Mouse (Mus musculus) midbrain, embryonic 12.5 days (tissue): ENCODE measurements around the gene Atp8b2. TPM values are rescaled to one million over a fixed set of nuclear protein-coding genes. Genes with fewer than 3 reads are reported as not detected.

Source experiments
- ATAC-seq: fragments of 200-750 bp; cut with Nextera tagmentation; 2 replicates; pipeline ENCODE4 v1.8.0; 2017; ENCODE audit warnings: low read depth, moderate TSS enrichment, moderate library complexity; ENCODE audit not compliant: low FRiP score
- H3K27ac ChIP-seq: fragments of 300-500 bp; sonication (generic); replicated peaks from 2 replicates; pipeline ENCODE4 v1.5.1; 2016; ENCODE audit warnings: mild to moderate bottlenecking
- H3K27me3 ChIP-seq: fragments of 300-500 bp; sonication (generic); 2 replicates; pipeline ENCODE4 v1.6.1; 2016; ENCODE audit warnings: mild to moderate bottlenecking
- H3K36me3 ChIP-seq: fragments of 300-500 bp; sonication (generic); 2 replicates; pipeline ENCODE4 v1.6.1; 2016
- H3K4me1 ChIP-seq: fragments of 300-500 bp; sonication (generic); 2 replicates; pipeline ENCODE4 v1.6.1; 2016
- H3K4me2 ChIP-seq: fragments of 300-500 bp; sonication (generic); replicated peaks from 2 replicates; pipeline ENCODE4 v1.6.1; 2016; ENCODE audit warnings: mild to moderate bottlenecking, moderate library complexity
- H3K4me3 ChIP-seq: fragments of 300-500 bp; sonication (generic); 2 replicates; pipeline ENCODE4 v1.5.1; 2016; ENCODE audit warnings: mild to moderate bottlenecking
- H3K9ac ChIP-seq: fragments of 300-500 bp; sonication (generic); replicated peaks from 2 replicates; pipeline ENCODE4 v1.6.1; 2016; ENCODE audit warnings: mild to moderate bottlenecking, moderate library complexity
- H3K9me3 ChIP-seq: fragments of 300-500 bp; sonication (generic); 2 replicates; pipeline ENCODE4 v1.6.1; 2016; ENCODE audit warnings: mild to moderate bottlenecking
- WGBS: fragments of 180-500 bp; shearing (Covaris S2); methylation state at CpG from one replicate; pipeline ENCODE4 v1.1.7; 2016; 5-methylcytosine and 5-hydroxymethylcytosine counted together
- polyA plus RNA-seq: library from polyadenylated mRNA; unstranded; fragments of >200 nt; fragmentation: Nextera tagmentation; extraction: Ambion mirVana; gene quantifications from 2 replicates; pipeline ENCODE4 v1.2.1, GENCODE M21; 2016

The Atp8b2 gene
- polyA plus RNA-seq, 1 experiment from 2014 or later: 16.5 TPM

GRCm38 (mm10) chr3:89976859-89977258 is 13.6 kb upstream of the Atp8b2 start:
- H3K4me2 ChIP-seq: no peak overlapping the region
- H3K36me3 ChIP-seq: no peaks in the 10 kb centered on the region
- H3K4me1 ChIP-seq: no peaks in the 10 kb centered on the region
- no peaks in the 10 kb centered on the region for H3K27me3 ChIP-seq
- no peak for ATAC-seq
- no peak overlapping the region for H3K27ac ChIP-seq
- H3K9ac ChIP-seq: no peak overlapping the region
- no peaks in the 10 kb centered on the region for H3K9me3 ChIP-seq
- no peak overlapping the region for H3K4me3 ChIP-seq

- H3K27ac ChIP-seq: no peak overlapping the region
- peaks cover 17% of the 10 kb centered on the region for H3K4me1 ChIP-seq
- no peaks in the 10 kb centered on the region for H3K9me3 ChIP-seq
- H3K9ac ChIP-seq: no peak overlapping the region
- no peak for ATAC-seq
- no peaks in the 10 kb centered on the region for H3K27me3 ChIP-seq
- 79% methylated on average over 7 of the region's 7 CpGs for WGBS
- no peaks in the 10 kb centered on the region for H3K36me3 ChIP-seq
- no peak overlapping the region for H3K4me2 ChIP-seq
- no peak overlapping the region for H3K4me3 ChIP-seq
These were observed 5.2 kb upstream of the Atp8b2 start for GRCm38 (mm10) chr3:89968509-89968908.

- ATAC-seq: no peak
- 75% methylated on average over 4 of the region's 4 CpGs for WGBS
- no peaks in the 10 kb centered on the region for H3K9me3 ChIP-seq
- H3K4me2 ChIP-seq: no peak overlapping the region
- H3K4me1 ChIP-seq: peaks cover 20% of the 10 kb centered on the region
- H3K27me3 ChIP-seq: 0 out of 2 replicates have a peak, but pooled peaks cover under 1% of the 10 kb centered on the region
- no peak overlapping the region for H3K27ac ChIP-seq
- no peak overlapping the region for H3K9ac ChIP-seq
- no peaks in the 10 kb centered on the region for H3K36me3 ChIP-seq
- H3K4me3 ChIP-seq: no peak overlapping the region
These were observed 3.6 kb upstream of the Atp8b2 start for GRCm38 (mm10) chr3:89966946-89967345.

DNA sequence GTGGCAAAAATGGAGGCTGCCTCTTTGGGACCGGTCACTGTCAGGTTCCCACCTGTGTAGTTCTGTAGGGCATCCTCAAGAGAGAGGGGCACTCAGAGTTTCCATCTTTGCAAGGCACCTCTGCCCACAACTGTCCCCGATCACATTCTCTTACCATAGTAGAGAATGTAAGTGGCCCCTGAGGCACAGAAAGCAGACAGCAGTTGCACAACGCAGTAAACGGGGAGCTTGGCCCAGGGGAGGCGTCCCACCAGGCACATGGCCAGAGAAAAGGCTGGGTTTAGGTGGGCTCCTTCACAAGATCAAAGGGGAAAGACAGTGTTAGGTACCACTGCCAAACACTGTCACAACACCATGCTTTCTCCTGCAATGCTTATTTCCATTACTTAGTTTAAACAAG is 2.7 kb upstream of the Atp8b2 start:
- Histone ChIP-seq H3K4me3 (no peak overlapping the region), H3K4me1 (peaks cover 30% of the 10 kb centered on the region), H3K27ac (no peak overlapping the region), H3K4me2 (no peak overlapping the region), H3K36me3 (no peaks in the 10 kb centered on the region), H3K9ac (no peak overlapping the region), H3K9me3 (no peaks in the 10 kb centered on the region), H3K27me3 (0 out of 2 replicates have a peak, but pooled peaks cover 7% of the 10 kb centered on the region)
- 94% methylated on average over 5 of the region's 5 CpGs for WGBS
- no peak for ATAC-seq

- 0 out of 2 replicates have a peak, but pooled peaks cover 7% of the 10 kb centered on the region for H3K27me3 ChIP-seq
- no peak overlapping the region; the same call in 1 of the 2 replicates for H3K9ac ChIP-seq
- no peaks in the 10 kb centered on the region for H3K36me3 ChIP-seq
- no peak for ATAC-seq
- no peak overlapping the region for H3K4me2 ChIP-seq
- no peaks in the 10 kb centered on the region for H3K9me3 ChIP-seq
- no peak overlapping the region for H3K4me3 ChIP-seq
- peaks cover 34% of the 10 kb centered on the region for H3K4me1 ChIP-seq
- H3K27ac ChIP-seq: no peak overlapping the region
- WGBS: 96% methylated on average over 8 of the region's 8 CpGs
These were observed 2.2 kb upstream of the Atp8b2 start for GRCm38 (mm10) chr3:89965557-89965956.

DNA sequence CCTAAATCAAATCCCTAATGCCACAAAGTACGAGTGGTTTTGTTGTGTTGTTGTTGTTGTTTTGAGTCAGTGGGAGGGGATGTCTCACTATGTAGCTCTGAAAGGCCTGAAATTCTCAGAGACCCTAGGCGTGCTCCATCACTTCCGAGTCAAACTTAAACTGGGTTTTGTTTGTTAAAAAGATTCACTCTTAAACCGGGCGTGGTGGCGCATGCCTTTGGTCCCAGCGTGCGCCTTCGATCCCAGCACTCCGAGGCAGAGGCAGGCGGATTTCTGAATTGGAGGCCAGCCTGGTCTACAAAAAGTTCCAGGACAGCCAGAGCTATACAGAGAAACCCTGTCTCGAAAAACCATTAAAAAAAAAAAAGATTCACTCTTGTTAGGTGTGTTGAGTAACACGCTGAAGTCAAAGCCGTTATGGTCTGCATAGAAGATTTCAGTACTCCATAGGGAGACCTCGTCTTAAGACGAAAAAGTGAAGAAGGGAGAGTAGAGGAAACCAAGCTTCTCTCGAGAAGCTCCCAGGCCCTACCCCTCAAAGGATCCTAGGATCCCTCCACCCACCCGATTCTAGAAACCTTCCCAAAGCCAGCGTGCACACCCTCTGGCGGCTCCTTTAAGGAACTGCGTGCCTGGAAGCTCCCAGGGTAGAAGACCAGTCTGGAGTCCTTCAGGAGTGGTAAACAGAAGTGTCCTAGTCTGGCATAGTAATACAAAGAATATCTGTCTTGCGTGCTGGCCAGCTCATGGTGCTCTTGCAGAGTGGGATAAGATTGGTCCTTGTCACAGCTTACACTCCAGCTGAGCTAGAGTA is 825 bp upstream of the Atp8b2 start:
- Histone ChIP-seq H3K27ac (peak overlapping the region; percentile 86), H3K36me3 (peaks cover 4% of the 10 kb centered on the region; the same call in 1 of the 2 replicates), H3K4me1 (peaks cover 48% of the 10 kb centered on the region), H3K9me3 (no peaks in the 10 kb centered on the region), H3K9ac (peak overlapping the region; percentile 98), H3K27me3 (0 out of 2 replicates have a peak, but pooled peaks cover 7% of the 10 kb centered on the region), H3K4me3 (peak overlapping the region; percentile 98), H3K4me2 (peak overlapping the region; percentile 97)
- WGBS: 33% methylated on average over 22 of the region's 22 CpGs
- ATAC-seq: 0 out of 2 replicates have a peak, but pooled peaks have one; percentile 3

GRCm38 (mm10) chr3:89962751-89963220 is 522 bp downstream of the Atp8b2 start:
- no peaks in the 10 kb centered on the region for H3K9me3 ChIP-seq
- WGBS: under 1% methylated on average over 30 of the region's 30 CpGs
- peak overlapping the region; percentile 98 for H3K4me3 ChIP-seq
- H3K4me2 ChIP-seq: peak overlapping the region; percentile 97
- peak overlapping the region; percentile 86 for H3K27ac ChIP-seq
- peaks cover 17% of the 10 kb centered on the region for H3K36me3 ChIP-seq
- ATAC-seq: peak; percentile 27
- H3K9ac ChIP-seq: peak overlapping the region; percentile 98
- H3K27me3 ChIP-seq: 0 out of 2 replicates have a peak, but pooled peaks cover 7% of the 10 kb centered on the region
- peaks cover 49% of the 10 kb centered on the region for H3K4me1 ChIP-seq

GRCm38 (mm10) chr3:89962059-89962750 is 1.1 kb downstream of the Atp8b2 start:
- Histone ChIP-seq H3K4me1 (peaks cover 49% of the 10 kb centered on the region), H3K9me3 (no peaks in the 10 kb centered on the region), H3K36me3 (peaks cover 23% of the 10 kb centered on the region), H3K4me3 (peak overlapping the region; percentile 98), H3K27me3 (0 out of 2 replicates have a peak, but pooled peaks cover 7% of the 10 kb centered on the region), H3K9ac (peak overlapping the region; percentile 98), H3K27ac (peak overlapping the region; percentile 86), H3K4me2 (peak overlapping the region; percentile 97)
- no peak for ATAC-seq
- WGBS: 14% methylated on average over 14 of the region's 14 CpGs

GRCm38 (mm10) chr3:89961436-89961835 is 1.9 kb downstream of the Atp8b2 start:
- H3K4me2 ChIP-seq: peak overlapping the region; percentile 97
- WGBS: 69% methylated on average over 4 of the region's 4 CpGs
- no peak for ATAC-seq
- peak overlapping the region; percentile 98 for H3K4me3 ChIP-seq
- H3K4me1 ChIP-seq: peaks cover 49% of the 10 kb centered on the region
- peak overlapping the region; percentile 98 for H3K9ac ChIP-seq
- H3K27me3 ChIP-seq: 0 out of 2 replicates have a peak, but pooled peaks cover 7% of the 10 kb centered on the region
- H3K27ac ChIP-seq: 0 out of 2 replicates have a peak overlapping the region, but pooled peaks have one; percentile 86
- no peaks in the 10 kb centered on the region for H3K9me3 ChIP-seq
- H3K36me3 ChIP-seq: peaks cover 31% of the 10 kb centered on the region

GRCm38 (mm10) chr3:89960469-89960868 is 2.8 kb downstream of the Atp8b2 start:
- H3K4me3 ChIP-seq: peak overlapping the region; percentile 98
- no peaks in the 10 kb centered on the region for H3K9me3 ChIP-seq
- ATAC-seq: peak; percentile 87
- H3K4me1 ChIP-seq: peaks cover 48% of the 10 kb centered on the region
- 1% methylated on average over 27 of the region's 30 CpGs for WGBS
- peak overlapping the region; percentile 80 for H3K9ac ChIP-seq
- peaks cover 40% of the 10 kb centered on the region for H3K36me3 ChIP-seq
- H3K27ac ChIP-seq: peak overlapping the region; percentile 64
- peak overlapping the region; percentile 97 for H3K4me2 ChIP-seq
- H3K27me3 ChIP-seq: 0 out of 2 replicates have a peak, but pooled peaks cover 7% of the 10 kb centered on the region

DNA sequence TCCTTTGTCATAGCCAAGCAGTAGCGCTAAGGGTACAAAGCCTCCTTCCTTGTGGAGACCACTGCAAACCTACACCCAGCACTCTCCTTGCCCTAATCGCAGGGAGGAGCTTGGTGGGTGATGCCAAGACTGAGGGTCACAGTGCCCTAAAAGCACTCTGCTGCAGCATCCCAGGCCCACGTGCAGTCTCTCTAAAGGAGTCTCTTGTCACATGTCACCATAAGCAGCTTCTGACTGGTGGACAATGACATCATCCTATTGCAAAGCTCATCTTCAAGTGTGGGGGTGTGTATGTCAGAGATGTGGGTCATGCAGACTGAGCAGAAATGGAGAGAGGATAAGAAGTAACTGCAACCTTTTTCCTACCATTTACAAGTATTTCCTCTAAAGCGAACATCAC is 3.9 kb downstream of the Atp8b2 start:
- Histone ChIP-seq H3K9ac (no peak overlapping the region; the same call in 1 of the 2 replicates), H3K27me3 (0 out of 2 replicates have a peak, but pooled peaks cover 7% of the 10 kb centered on the region), H3K9me3 (no peaks in the 10 kb centered on the region), H3K36me3 (peaks cover 48% of the 10 kb centered on the region), H3K4me1 (peaks cover 38% of the 10 kb centered on the region), H3K4me2 (peak overlapping the region; percentile 97), H3K4me3 (no peak overlapping the region), H3K27ac (no peak overlapping the region)
- WGBS: 69% methylated on average over 4 of the region's 4 CpGs
- ATAC-seq: no peak

- H3K27me3 ChIP-seq: 0 out of 2 replicates have a peak, but pooled peaks cover 7% of the 10 kb centered on the region
- H3K4me1 ChIP-seq: peaks cover 33% of the 10 kb centered on the region
- ATAC-seq: no peak
- peaks cover 63% of the 10 kb centered on the region for H3K36me3 ChIP-seq
- H3K4me2 ChIP-seq: no peak overlapping the region
- H3K27ac ChIP-seq: no peak overlapping the region
- WGBS: 95% methylated on average over 9 of the region's 9 CpGs
- H3K9ac ChIP-seq: no peak overlapping the region
- no peak overlapping the region for H3K4me3 ChIP-seq
- H3K9me3 ChIP-seq: no peaks in the 10 kb centered on the region
These were observed 5.4 kb downstream of the Atp8b2 start for GRCm38 (mm10) chr3:89957880-89958279.
